Mouse (Mus musculus) testis, postnatal 14 days (tissue): ENCODE measurements around the gene Proz.

Experiments
- DNase-seq: peaks from one replicate; pipeline ENCODE4 v3.0.0; 2021; ENCODE audit warnings: low spot score

Gene Proz

DNA sequence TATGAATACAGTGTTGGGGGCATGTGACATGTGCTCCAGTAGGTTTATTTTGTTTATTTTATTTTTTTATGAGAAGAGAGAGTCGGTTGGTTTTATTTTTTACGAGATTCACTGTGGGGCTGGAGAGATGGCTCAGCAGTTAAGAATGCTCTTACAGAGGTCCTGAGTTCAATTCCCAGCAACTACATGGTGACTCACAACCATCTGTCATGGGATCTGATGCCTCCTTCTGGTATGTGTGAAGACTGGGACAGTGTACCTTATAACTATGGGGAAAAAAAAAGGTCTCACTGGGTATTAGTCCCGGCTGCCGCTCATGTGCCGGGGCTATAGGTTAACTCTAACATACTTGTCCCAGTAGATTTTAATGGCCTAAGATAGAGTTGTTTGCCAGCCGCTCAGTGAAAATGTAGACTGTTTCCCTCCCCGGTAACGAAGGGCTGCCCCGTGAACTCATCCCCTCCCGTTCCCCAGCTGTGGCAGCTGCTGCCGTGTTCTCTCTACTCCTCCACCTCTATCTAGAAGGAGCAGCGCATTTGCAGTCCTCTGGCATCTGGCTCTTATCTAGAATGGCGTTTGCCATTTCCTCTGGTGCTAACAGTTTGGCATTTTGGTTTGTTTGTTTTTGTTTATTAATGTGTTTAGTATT lies 47.4 kb downstream of the Proz start:
- DNase-seq, result no peak

DNA sequence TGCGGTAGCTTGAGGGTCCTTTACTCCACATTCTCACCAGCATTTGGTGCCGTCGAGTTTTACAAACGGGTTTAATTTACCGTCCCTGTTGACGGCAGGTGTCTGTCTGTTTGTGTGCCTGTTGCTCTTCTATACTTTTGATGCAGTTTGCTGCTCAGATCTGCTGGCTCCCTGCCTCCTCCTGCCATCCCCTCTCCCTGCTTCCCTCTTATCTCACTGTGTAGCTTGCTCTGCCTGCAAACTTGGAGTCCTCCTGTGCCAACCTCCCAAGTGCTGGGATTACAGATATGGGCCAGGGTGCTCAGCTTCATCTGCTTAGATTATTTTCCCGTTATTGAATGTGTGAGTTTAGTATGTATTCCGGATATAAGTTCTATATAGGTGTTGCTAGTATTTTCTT lies 48.3 kb downstream of the Proz start:
- peak; percentile 39 for DNase-seq

DNA sequence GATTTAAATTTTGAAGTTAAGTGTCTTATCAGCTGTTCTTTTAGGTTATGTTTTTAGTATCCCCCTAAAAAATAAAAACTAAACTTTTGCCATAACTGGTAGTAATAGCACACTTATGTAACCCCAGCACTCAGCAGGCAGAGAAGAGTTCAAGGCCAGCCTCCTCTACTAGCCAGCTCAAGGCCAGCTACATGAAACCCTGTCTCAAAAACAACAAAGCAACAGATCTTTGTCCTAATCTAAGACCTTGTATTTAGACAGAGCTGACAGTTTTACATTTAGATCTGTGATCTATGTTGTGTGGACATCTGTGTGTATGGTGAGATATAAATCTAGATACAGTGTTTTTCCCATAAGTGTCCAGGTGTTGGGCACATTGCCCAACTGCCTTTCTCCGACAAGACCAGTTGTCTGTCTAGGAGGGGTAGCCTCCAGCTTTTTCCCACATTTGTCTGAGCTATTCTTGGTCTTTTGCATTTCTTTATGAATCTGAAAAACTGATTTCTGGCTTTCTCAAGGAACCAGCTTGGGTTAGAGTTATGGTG lies 48.8 kb downstream of the Proz start:
- DNase-seq, result no peak

DNA sequence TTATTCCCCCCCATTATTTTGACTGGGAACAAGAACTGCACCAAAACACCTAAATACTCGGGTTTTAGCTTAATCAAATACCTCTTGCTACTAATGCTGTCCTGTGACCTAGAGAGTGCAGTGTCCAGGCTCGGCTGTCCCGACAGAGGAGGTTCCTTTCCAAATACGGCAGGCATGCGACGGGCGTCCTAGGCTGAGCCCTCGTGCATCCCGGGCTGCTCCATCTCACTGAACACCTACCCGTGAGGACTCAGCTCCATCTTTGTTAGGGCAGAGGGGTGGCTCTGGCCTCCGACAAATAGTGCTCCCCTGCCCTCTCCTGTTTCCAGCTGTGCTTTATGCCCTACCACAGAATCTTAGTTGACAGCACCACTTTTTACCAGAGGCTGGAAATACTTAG lies 51.2 kb downstream of the Proz start:
- no peak for DNase-seq

DNA sequence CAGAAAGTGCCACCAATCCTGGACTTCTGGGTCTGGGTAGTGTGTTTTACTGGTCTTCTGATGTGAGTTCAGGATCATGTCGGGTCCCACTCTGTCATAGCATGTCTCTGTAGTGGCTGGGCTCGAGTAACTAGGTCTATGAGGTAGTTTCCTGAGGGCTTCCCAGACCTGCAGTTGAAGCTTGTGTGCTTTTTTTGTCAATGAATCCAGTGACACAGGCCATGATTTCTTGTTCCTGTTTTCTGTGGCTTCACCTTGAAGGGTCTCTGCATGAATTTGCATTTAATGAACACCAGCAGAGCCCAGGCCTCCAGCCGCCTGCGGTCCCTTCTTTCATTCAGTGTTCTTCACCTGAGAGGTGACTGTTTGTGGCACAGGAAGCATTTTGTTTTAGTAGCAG lies 52.5 kb downstream of the Proz start:
- DNase-seq, result no peak

DNA sequence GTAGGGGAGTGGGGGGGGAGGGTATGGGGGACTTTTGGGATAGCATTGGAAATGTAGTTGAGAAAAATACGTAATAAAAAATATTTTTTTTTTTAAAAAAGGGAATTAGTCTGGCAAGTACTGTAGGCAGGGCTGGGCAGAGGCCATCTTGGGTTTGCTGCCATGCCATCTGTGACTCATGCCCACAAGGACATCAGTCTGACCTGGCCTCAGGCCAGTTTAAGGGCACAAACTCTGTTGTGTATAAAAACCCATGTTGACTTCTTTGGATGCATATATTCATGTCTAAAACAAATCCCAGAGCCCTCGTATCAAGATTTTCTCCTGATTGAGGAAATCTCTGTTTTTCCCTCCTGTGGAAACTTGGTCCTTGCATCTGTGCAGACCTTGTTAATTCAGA lies 56.4 kb downstream of the Proz start:
- no peak for DNase-seq

DNA sequence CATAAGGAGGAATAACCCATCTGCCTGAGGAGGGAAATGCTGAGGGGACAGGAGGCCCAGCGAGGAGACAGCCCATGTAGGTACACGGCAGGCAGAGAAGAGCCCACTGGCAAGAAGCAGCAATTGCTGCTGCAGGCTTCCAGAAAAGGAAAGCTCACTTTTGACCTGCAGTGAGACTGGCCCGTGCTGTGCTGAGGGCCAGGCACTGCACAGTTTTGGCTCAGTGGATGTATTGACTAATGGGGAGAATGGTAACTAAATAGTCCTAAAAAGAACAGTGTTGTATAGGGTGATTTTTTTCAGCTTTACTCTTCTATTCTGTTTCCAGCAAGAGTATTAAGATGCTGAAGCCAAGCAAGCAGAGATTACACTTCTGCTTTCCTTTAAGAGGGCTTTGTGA lies 57.8 kb downstream of the Proz start:
- no peak for DNase-seq

DNA sequence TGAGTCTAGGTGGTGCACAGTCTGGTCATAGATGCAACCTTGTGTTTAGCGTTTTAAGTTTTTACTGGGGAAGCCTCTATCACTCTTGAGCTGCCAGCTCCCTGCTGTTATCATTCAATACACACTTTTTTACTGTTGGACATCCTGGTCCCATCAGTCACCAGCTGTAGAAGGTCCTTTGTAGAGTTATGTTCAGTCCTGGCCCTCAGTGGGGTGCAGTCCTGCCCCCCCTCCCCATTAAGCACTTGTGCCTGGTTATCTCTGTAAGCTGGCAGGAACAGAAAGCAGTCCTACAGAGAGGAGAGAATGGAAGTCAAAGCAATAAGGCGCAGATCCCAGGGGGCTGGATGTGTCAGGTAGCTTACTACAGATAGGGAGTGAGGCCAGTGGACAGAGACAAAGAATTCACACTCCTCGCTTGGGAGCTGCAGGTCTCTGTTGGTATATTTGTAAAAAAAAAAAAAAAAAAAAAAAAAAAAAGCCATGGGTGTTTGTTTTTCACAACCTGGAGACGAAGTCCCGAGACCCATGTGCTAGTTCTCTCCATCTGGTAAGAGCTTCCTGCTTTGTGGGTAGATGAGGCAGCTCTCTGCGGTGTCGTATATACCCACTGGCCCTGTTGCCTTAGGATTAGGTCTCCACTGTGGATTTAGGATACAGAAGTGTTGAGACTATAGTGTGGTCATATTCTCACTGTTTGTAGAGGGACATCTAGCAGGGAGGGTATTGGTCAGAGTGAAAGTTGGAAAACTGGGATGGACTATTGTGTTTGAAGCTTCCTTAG lies 60.4 kb downstream of the Proz start:
- no peak for DNase-seq

DNA sequence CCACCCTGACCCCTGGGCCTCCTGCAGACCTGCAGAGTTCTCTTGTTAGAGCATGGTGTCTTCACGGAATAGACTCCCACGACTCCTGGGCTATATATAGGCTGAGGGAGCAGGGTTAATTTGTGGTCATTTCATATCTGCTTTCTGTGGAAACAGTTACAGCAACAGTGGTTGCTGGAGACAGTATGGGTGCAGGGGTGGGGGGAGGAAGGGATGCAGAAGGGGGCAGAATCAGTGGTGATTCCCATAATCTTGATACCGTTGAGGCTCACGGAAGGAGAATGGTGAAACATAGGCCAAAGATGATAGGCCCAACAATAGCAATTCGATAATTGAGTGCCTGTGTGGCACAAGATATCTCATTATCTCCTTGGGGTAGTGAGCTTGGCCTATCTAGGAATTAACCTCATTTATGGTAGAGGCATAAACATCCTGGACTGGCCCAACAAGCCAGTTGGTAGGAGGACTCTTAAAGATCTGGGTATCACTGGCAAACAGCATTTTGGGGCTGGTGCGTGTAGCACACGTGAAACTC lies 62.2 kb downstream of the Proz start:
- DNase-seq, result no peak

DNA sequence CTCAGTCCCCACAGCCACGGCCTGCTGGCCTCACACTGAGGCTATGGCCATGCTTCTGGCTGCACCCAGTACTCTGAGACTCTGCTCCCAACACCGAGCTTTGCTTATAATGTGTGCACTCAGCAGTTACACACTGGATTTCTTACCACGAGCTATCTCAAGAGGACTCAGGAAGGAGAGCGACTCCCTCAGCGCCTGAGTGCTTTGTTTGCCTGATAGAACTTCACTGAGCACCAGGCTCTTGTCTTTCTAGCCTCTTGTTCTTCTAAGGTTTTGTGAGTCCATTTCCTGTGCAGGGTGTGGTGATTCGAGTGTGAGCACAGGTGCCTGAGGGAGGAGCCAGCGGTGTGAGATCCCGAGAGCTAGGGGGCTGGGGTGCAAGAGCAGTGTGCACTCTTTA lies 64.2 kb downstream of the Proz start:
- DNase-seq, result no peak
